Mouse (Mus musculus) myocyte (in vitro differentiated cells): ENCODE measurements around the gene She. TPM values are rescaled to one million over a fixed set of nuclear protein-coding genes. Genes with fewer than 3 reads are reported as not detected.

Experiments
- H3K27me3 ChIP-seq: one replicate; pipeline ENCODE4 v1.6.1; 2011; ENCODE audit not compliant: control insufficient read depth, insufficient read depth, insufficient read length
- H3K36me3 ChIP-seq: one replicate; pipeline ENCODE4 v1.6.1; 2011; ENCODE audit not compliant: control insufficient read depth, insufficient read depth
- H3K4me2 ChIP-seq: one replicate; pipeline ENCODE4 v1.6.1; 2011; ENCODE audit warnings: low read depth, control low read depth
- H3K4me3 ChIP-seq: one replicate; pipeline ENCODE4 v1.5.1; 2011; ENCODE audit warnings: mild to moderate bottlenecking, control low read depth, moderate library complexity
- H3K79me2 ChIP-seq: one replicate; pipeline ENCODE4 v1.6.1; 2011; ENCODE audit not compliant: control insufficient read depth, insufficient read depth
- H3ac ChIP-seq: one replicate; pipeline ENCODE4 v1.6.1; 2011; ENCODE audit not compliant: control insufficient read depth, insufficient read length
- CEBPB ChIP-seq: IDR thresholded peaks from 2 replicates; pipeline ENCODE4 v1.6.1; 2011; ENCODE audit warnings: mild to moderate bottlenecking, moderate library complexity; ENCODE audit not compliant: poor library complexity, insufficient read depth, severe bottlenecking
- E2F4 ChIP-seq: IDR thresholded peaks from one replicate; pipeline ENCODE4 v1.6.1; 2011; ENCODE audit warnings: mild to moderate bottlenecking, control low read depth, moderate library complexity; ENCODE audit not compliant: insufficient read depth
- MAX ChIP-seq: IDR thresholded peaks from one replicate; pipeline ENCODE4 v1.6.1; 2011; ENCODE audit warnings: low read depth, mild to moderate bottlenecking, control low read depth
- MYOD1 ChIP-seq, 3 experiments: IDR thresholded peaks; one replicate each; pipeline ENCODE4 v1.6.1; 2011; ENCODE audit warnings: control low read depth in 2 of 3, low read depth in 2 of 3, mild to moderate bottlenecking in 2 of 3, moderate library complexity in 1 of 3; ENCODE audit not compliant: insufficient read length in 2 of 3, control insufficient read depth in 1 of 3
- MYOG ChIP-seq, 3 experiments: IDR thresholded peaks; one replicate each; pipeline ENCODE4 v1.6.1; 2011; ENCODE audit warnings: control low read depth in 2 of 3, low read depth in 2 of 3, mild to moderate bottlenecking in 2 of 3; ENCODE audit not compliant: insufficient read length in 2 of 3, control insufficient read depth in 1 of 3, insufficient read depth in 1 of 3
- POLR2A ChIP-seq: IDR thresholded peaks from one replicate; pipeline ENCODE4 v1.6.1; 2011; ENCODE audit warnings: low read depth, mild to moderate bottlenecking, control low read depth, moderate library complexity; ENCODE audit not compliant: insufficient read length
- POLR2AphosphoS2 ChIP-seq: IDR thresholded peaks from one replicate; pipeline ENCODE4 v1.6.1; 2011; ENCODE audit warnings: low read depth, control low read depth; ENCODE audit not compliant: insufficient read length
- REST ChIP-seq: IDR thresholded peaks from one replicate; pipeline ENCODE4 v1.6.1; 2011; ENCODE audit warnings: mild to moderate bottlenecking, control low read depth, moderate library complexity; ENCODE audit not compliant: insufficient read depth, insufficient read length
- SRF ChIP-seq: IDR thresholded peaks from one replicate; pipeline ENCODE4 v1.6.1; 2011; ENCODE audit warnings: low read depth; ENCODE audit not compliant: control insufficient read depth, insufficient read length
- TCF12 ChIP-seq: IDR thresholded peaks from one replicate; pipeline ENCODE4 v1.6.1; 2011; ENCODE audit warnings: mild to moderate bottlenecking, control low read depth; ENCODE audit not compliant: poor library complexity, insufficient read depth, severe bottlenecking
- TCF3 ChIP-seq: IDR thresholded peaks from one replicate; pipeline ENCODE4 v1.6.1; 2011; ENCODE audit warnings: low read depth, control low read depth; ENCODE audit not compliant: insufficient read length
- USF1 ChIP-seq: IDR thresholded peaks from one replicate; pipeline ENCODE4 v1.6.1; 2011; ENCODE audit warnings: low read depth, mild to moderate bottlenecking, control low read depth, moderate library complexity
- polyA plus RNA-seq: library from polyadenylated mRNA; unstranded; fragments of >200 nt; fragmentation: generic; extraction: Trizol; gene quantifications from one replicate; pipeline ENCODE4 v1.2.1, GENCODE M21; 2012; ENCODE audit warnings: missing spikeins

Gene She
- polyA plus RNA-seq, 1 experiment: not detected

DNA sequence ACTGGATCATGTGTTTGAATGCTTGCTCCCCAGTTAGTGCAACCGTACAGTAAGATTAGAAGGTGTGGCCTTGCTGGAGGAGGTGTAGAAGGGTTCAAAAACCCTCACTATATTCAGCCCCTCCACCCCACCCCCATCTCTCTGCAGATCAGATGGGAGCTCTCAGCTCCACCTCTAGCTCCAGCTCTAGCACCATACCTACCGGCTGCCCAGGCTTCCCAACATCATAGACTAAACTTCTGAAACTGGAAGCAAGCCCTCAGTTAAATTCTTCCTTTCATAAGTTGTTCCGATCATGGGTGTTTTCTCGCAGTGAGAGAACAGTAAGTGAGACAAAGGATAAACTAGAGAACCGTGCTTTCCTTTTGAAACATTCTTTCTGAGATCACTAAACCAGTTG, 42.9 kb downstream of the She start:
- Histone ChIP-seq H3K79me2 (no peaks in the 10 kb centered on the region), H3K4me3 (no peak overlapping the region), H3K36me3 (no peaks in the 10 kb centered on the region), H3K4me2 (no peak overlapping the region), H3ac (no peak overlapping the region), H3K27me3 (no peaks in the 10 kb centered on the region)
- TF ChIP-seq CEBPB (no peak), POLR2AphosphoS2 (no peak), USF1 (no peak), MAX (no peak), MYOG (IDR thresholded peaks at IDR 0.05; ENCODE audit: control insufficient read depth in 1 of 3, insufficient read depth in 1 of 3, insufficient read length in 2 of 3, low read depth in 2 of 3) (no peak), SRF (no peak), TCF3 (no peak), MYOD1 (IDR thresholded peaks at IDR 0.05; ENCODE audit: control insufficient read depth in 1 of 3, insufficient read length in 2 of 3, low read depth in 2 of 3) (no peak), REST (no peak), TCF12 (no peak), E2F4 (no peak), POLR2A (no peak)

GRCm38 (mm10) chr3:89875021-89875420, 43.9 kb downstream of the She start:
- TF ChIP-seq MYOD1 (IDR thresholded peaks at IDR 0.05; ENCODE audit: control insufficient read depth in 1 of 3, insufficient read length in 2 of 3, low read depth in 2 of 3) (no peak), USF1 (no peak), REST (no peak), TCF12 (no peak), TCF3 (no peak), POLR2AphosphoS2 (no peak), MYOG (IDR thresholded peaks at IDR 0.05; ENCODE audit: control insufficient read depth in 1 of 3, insufficient read depth in 1 of 3, insufficient read length in 2 of 3, low read depth in 2 of 3) (no peak)
- Histone ChIP-seq H3ac (no peak overlapping the region), H3K4me3 (no peak overlapping the region), H3K36me3 (no peaks in the 10 kb centered on the region), H3K27me3 (no peaks in the 10 kb centered on the region), H3K79me2 (no peaks in the 10 kb centered on the region), H3K4me2 (no peak overlapping the region)

GRCm38 (mm10) chr3:89875781-89876180, 44.6 kb downstream of the She start:
- H3K4me3 ChIP-seq: no peak overlapping the region
- TF ChIP-seq USF1: no peak
- no peak for TF ChIP-seq E2F4
- no peak for TF ChIP-seq TCF12
- TF ChIP-seq CEBPB: no peak
- TF ChIP-seq MYOG (IDR thresholded peaks at IDR 0.05; ENCODE audit: control insufficient read depth in 1 of 3, insufficient read depth in 1 of 3, insufficient read length in 2 of 3, low read depth in 2 of 3): no peak
- TF ChIP-seq MAX: no peak
- TF ChIP-seq REST: no peak
- no peak for TF ChIP-seq TCF3
- no peak for TF ChIP-seq POLR2AphosphoS2
- no peak for TF ChIP-seq SRF
- no peaks in the 10 kb centered on the region for H3K79me2 ChIP-seq

DNA sequence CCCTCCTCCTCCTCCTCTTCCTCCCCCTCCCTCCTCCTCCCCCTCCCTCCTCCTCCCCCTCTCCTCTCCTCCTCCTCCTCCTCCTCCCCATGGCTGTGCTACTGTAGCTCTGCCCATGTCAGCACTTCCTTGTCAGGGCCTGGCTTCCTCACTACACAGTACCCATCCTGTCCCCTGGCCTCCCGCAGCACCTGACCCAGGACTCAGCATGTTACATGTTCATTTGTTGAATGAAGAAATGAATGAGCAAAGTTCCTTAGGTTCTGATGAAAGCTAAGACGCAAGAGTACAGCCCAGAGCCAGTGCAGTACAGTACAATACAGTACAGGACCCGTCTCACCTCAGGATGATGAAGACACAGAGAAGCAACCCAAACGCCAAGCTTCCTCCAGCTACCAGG, 45.3 kb downstream of the She start:
- Histone ChIP-seq H3K4me2 (no peak overlapping the region), H3K4me3 (no peak overlapping the region), H3K27me3 (no peaks in the 10 kb centered on the region), H3K36me3 (no peaks in the 10 kb centered on the region), H3ac (no peak overlapping the region), H3K79me2 (no peaks in the 10 kb centered on the region)
- TF ChIP-seq MYOD1 (IDR thresholded peaks at IDR 0.05; ENCODE audit: control insufficient read depth in 1 of 3, insufficient read length in 2 of 3, low read depth in 2 of 3) (no peak), TCF12 (no peak)

More at GRCm38 (mm10) chr3:89875781-89876180, 44.6 kb downstream of the She start:
- no peaks in the 10 kb centered on the region for H3K27me3 ChIP-seq
- H3K36me3 ChIP-seq: no peaks in the 10 kb centered on the region
- H3K4me2 ChIP-seq: no peak overlapping the region
- no peak overlapping the region for H3ac ChIP-seq

DNA sequence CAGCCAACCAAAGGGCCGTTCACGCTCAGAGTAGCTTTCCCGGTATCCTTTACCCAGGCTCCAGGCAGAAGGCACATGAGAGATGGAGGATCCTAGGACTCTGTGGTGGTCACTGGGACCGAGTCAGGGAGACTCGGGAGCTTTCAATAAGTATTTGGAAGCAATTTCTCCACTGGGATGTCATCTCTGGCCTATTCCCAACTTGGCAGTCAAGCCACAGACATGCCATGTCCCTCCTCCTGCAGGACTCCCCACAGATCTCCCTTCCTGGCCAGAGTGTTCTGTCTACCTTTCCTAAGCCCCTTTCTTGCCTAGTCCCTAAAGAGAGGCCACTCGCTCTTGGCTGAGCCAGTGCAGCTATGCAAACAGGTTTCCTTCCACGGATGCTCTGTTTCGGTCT, 46.0 kb downstream of the She start:
- H3ac ChIP-seq: no peak overlapping the region
- no peaks in the 10 kb centered on the region for H3K79me2 ChIP-seq
- no peaks in the 10 kb centered on the region for H3K27me3 ChIP-seq
- TF ChIP-seq MYOG (IDR thresholded peaks at IDR 0.05; ENCODE audit: control insufficient read depth in 1 of 3, insufficient read depth in 1 of 3, insufficient read length in 2 of 3, low read depth in 2 of 3): no peak
- TF ChIP-seq USF1: no peak
- no peak for TF ChIP-seq POLR2A
- no peak for TF ChIP-seq MAX
- no peak for TF ChIP-seq TCF3
- TF ChIP-seq REST: no peak
- no peak for TF ChIP-seq TCF12
- TF ChIP-seq SRF: no peak
- no peak for TF ChIP-seq MYOD1 (IDR thresholded peaks at IDR 0.05; ENCODE audit: control insufficient read depth in 1 of 3, insufficient read length in 2 of 3, low read depth in 2 of 3)
- TF ChIP-seq CEBPB: no peak
- no peak for TF ChIP-seq POLR2AphosphoS2
- no peak for TF ChIP-seq E2F4
- no peak overlapping the region for H3K4me2 ChIP-seq
- H3K36me3 ChIP-seq: no peaks in the 10 kb centered on the region
- H3K4me3 ChIP-seq: no peak overlapping the region
